Mouse (Mus musculus) heart, postnatal 0 days (tissue): ENCODE measurements around the gene Eps15l1.

Experiments
- CTCF ChIP-seq: IDR thresholded peaks from 2 replicates; pipeline ENCODE4 v1.5.1; 2016; ENCODE audit warnings: antibody characterized with exemption, control low read depth, low read depth
- EP300 ChIP-seq: IDR thresholded peaks from 2 replicates; pipeline ENCODE4 v1.6.1; 2016; ENCODE audit warnings: antibody characterized with exemption, low read depth

DNA sequence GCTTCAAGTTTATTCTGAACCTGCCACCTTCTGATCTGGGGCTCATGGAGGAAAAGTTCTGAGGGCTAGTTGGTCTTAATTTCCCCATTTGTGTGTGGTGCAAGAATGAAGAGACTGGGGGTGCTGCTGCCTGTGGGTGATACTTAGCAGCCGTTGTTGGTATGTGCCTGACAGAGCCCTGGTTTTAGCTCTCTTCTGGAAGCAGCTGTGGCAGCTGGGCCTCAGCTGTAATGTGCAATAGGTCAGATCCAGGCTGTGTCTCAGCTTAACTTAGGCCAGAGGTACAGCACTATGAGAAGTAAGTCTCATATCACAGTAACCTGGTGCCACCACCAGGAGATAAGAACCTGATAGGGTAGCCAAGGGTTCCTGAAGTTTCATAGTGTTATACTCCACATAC, 73.7 kb downstream of the Eps15l1 start:
- TF ChIP-seq CTCF: no peak
- no peak for TF ChIP-seq EP300
